13 mouse cellular contexts compared by ENCODE assay signal in genomic region chr4:137097984-137098327, GRCm38 (mm10).
"Had no signal": no experiment of that assay in that cellular context is flagged by ENCODE, and none has a peak within 500 bp of the region (broad histone marks: within the 10 kb centered on the region; RNA-seq: fewer than 3 reads in every experiment).

No protein-coding gene starts in this region.

- H3K9ac ChIP-seq: limb, embryonic 13.5 days; liver, embryonic 13.5 days; lung, embryonic 14.5 days; midbrain, embryonic 12.5 days had no signal

- H3K36me3 ChIP-seq: limb, embryonic 13.5 days; liver, embryonic 13.5 days; midbrain, embryonic 12.5 days had no signal

- H3K27me3 ChIP-seq: limb, embryonic 13.5 days had no signal

- DNase-seq: kidney, adult 18-20 months; kidney, adult 9 months; kidney, postnatal 14 days; kidney, postnatal 4 days; liver, embryonic 13.5 days; lung, embryonic 14.5 days; lung, postnatal 10 days; lung, postnatal 4 days; thymus, postnatal 25 days had no signal

- ATAC-seq: intestine, embryonic 16.5 days; midbrain, embryonic 16.5 days had no signal

- H3K27ac ChIP-seq: limb, embryonic 13.5 days; liver, embryonic 13.5 days; midbrain, embryonic 12.5 days had no signal

- H3K4me2 ChIP-seq: limb, embryonic 13.5 days; liver, embryonic 13.5 days; lung, embryonic 14.5 days; midbrain, embryonic 12.5 days had no signal

- H3K9me3 ChIP-seq: limb, embryonic 13.5 days; liver, embryonic 13.5 days; midbrain, embryonic 12.5 days had no signal

- H3K4me1 ChIP-seq: liver, embryonic 13.5 days had no signal

- H3K4me3 ChIP-seq: limb, embryonic 13.5 days; liver, embryonic 13.5 days; midbrain, embryonic 12.5 days had no signal
